Mouse (Mus musculus) MEL (cell line): ENCODE measurements around the gene Lce1f.

Source experiments
- CHD1 ChIP-seq: IDR thresholded peaks from 2 replicates; pipeline ENCODE4 v1.6.1; 2012; ENCODE audit warnings: low read depth, mild to moderate bottlenecking, inconsistent platforms, low read length, improper control_type of control experiment
- CTCF ChIP-seq, 3 experiments: IDR thresholded peaks in 2 of 3; conservative IDR thresholded peaks in 1 of 3; 2 replicates each; pipeline ENCODE4 v1.5.1; 2011 to 2012; ENCODE audit warnings: low read length in 3 of 3, low read depth in 2 of 3, mild to moderate bottlenecking in 2 of 3, improper control_type of control experiment in 1 of 3, inconsistent platforms in 1 of 3, mixed read lengths in 1 of 3, moderate library complexity in 1 of 3; ENCODE audit not compliant: control insufficient read depth in 1 of 3, insufficient read depth in 1 of 3, poor library complexity in 1 of 3, severe bottlenecking in 1 of 3
- EP300 ChIP-seq, 2 experiments: IDR thresholded peaks; 2 replicates each; pipeline ENCODE4 v1.6.1; 2011; ENCODE audit warnings: improper control_type of control experiment in 2 of 2, low read length in 2 of 2, low read depth in 1 of 2, mild to moderate bottlenecking in 1 of 2
- MAX ChIP-seq: IDR thresholded peaks from 2 replicates; pipeline ENCODE4 v1.6.1; 2011; ENCODE audit warnings: low read length, improper control_type of control experiment
- USF1 ChIP-seq: IDR thresholded peaks from 2 replicates; pipeline ENCODE4 v1.6.1; 2014; ENCODE audit warnings: low read depth, mild to moderate bottlenecking, inconsistent platforms, low read length, improper control_type of control experiment, moderate library complexity

GRCm38 (mm10) chr3:92720250-92720649, at the start of gene Lce1f:
- TF ChIP-seq EP300 (IDR thresholded peaks at IDR 0.05; ENCODE audit: low read depth in 1 of 2, low read length in 2 of 2) (no peak), MAX (no peak), CTCF (IDR thresholded peaks at IDR 0.05 in 2 of 3, conservative IDR thresholded peaks at IDR 0.05 in 1 of 3; ENCODE audit: control insufficient read depth in 1 of 3, insufficient read depth in 1 of 3, low read depth in 2 of 3, low read length in 3 of 3, poor library complexity in 1 of 3, severe bottlenecking in 1 of 3) (no peak), USF1 (no peak), CHD1 (no peak)
